Mouse (Mus musculus): ENCODE results near the gene Aqp3.

GRCm38 (mm10) chr4:41056742-41057332 lies 41.1 kb downstream of the Aqp3 start:
- TF ChIP-seq CTCF (IDR thresholded peaks at IDR 0.05; ENCODE audit: insufficient read depth, low read length), result no peak
- no peak for TF ChIP-seq POLR2A (IDR thresholded peaks at IDR 0.05; ENCODE audit: borderline replicate concordance, extremely low read depth, low read depth, low read length)
